Mouse (Mus musculus) forebrain, embryonic 13.5 days (tissue): ENCODE measurements around the gene Copg2. TPM values are rescaled to one million over a fixed set of nuclear protein-coding genes. Genes with fewer than 3 reads are reported as not detected.
A peak's percentile ranks its signal among the peaks of the same experiment; 100 is the strongest.

Experiments
- ATAC-seq: fragments of 200-750 bp; cut with Nextera tagmentation; 2 replicates; pipeline ENCODE4 v1.8.0; 2017
- H3K27ac ChIP-seq: fragments of 300-500 bp; sonication (generic); 2 replicates; pipeline ENCODE4 v1.5.1; 2015; ENCODE audit warnings: inconsistent platforms, mild to moderate bottlenecking, moderate library complexity
- H3K27me3 ChIP-seq: fragments of 300-500 bp; sonication (generic); 2 replicates; pipeline ENCODE4 v1.6.1; 2015; ENCODE audit warnings: mild to moderate bottlenecking, inconsistent platforms
- H3K36me3 ChIP-seq: fragments of 300-500 bp; sonication (generic); 2 replicates; pipeline ENCODE4 v1.6.1; 2015; ENCODE audit warnings: mild to moderate bottlenecking, inconsistent platforms; ENCODE audit not compliant: poor library complexity, severe bottlenecking
- H3K4me1 ChIP-seq: fragments of 300-500 bp; sonication (generic); 2 replicates; pipeline ENCODE4 v1.6.1; 2015; ENCODE audit warnings: inconsistent platforms
- H3K4me2 ChIP-seq: fragments of 300-500 bp; sonication (generic); 2 replicates; pipeline ENCODE4 v1.6.1; 2015; ENCODE audit warnings: inconsistent platforms, mild to moderate bottlenecking, moderate library complexity
- H3K4me3 ChIP-seq: fragments of 300-500 bp; sonication (generic); 2 replicates; pipeline ENCODE4 v1.5.1; 2015; ENCODE audit warnings: mild to moderate bottlenecking, inconsistent platforms
- H3K9ac ChIP-seq: fragments of 300-500 bp; sonication (generic); 2 replicates; pipeline ENCODE4 v1.6.1; 2015; ENCODE audit warnings: mild to moderate bottlenecking, inconsistent platforms
- H3K9me3 ChIP-seq: fragments of 300-500 bp; sonication (generic); replicated peaks from 2 replicates; pipeline ENCODE4 v1.6.1; 2016; ENCODE audit warnings: inconsistent platforms
- WGBS: fragments of 180-500 bp; shearing (Covaris S2); methylation state at CpG from one replicate; pipeline ENCODE4 v1.1.7; 2015; 5-methylcytosine and 5-hydroxymethylcytosine counted together
- polyA plus RNA-seq: library from polyadenylated mRNA; unstranded; fragments of >200 nt; fragmentation: Nextera tagmentation; extraction: Ambion mirVana; gene quantifications from 2 replicates; pipeline ENCODE4 v1.2.1, GENCODE M21; 2015

Copg2 gene
- polyA plus RNA-seq, 1 experiment from 2014 or later = 28.9 TPM

DNA sequence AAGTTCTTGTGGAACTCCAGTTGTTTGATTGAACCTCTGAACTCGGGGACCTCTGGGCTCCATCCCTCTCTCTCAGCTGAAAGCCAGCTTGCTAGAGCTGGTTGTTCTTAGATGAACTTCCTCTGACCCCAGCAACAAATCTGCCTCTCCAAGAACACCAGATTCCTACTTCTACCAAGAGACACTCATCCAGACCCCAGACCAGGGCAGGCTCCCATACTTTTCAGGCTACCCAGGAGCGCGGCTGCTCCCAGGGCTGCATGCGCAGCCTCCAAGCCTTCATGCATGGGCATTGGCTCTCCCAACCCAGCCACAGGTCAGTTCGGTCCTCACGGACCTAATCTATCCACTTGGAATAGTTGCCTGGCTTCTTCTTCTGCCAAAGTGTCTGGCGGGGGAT is 173.3 kb downstream of the Copg2 start, which contains the start of gene Mest:
Gene Mest (plus strand): TSS at position 217 of the 400 bp plus-strand sequence.
- no peaks in the 10 kb centered on the region for H3K9me3 ChIP-seq
- H3K36me3 ChIP-seq = no peaks in the 10 kb centered on the region
- H3K4me1 ChIP-seq = peaks cover 23% of the 10 kb centered on the region
- no peaks in the 10 kb centered on the region for H3K27me3 ChIP-seq
- ATAC-seq = no peak
- no peak within 1 kb of the TSS for H3K4me2 ChIP-seq
- 70% methylated on average over 7 of the region's 7 CpGs for WGBS
- peak within 1 kb of the TSS; percentile 76 for H3K27ac ChIP-seq
- no peak within 1 kb of the TSS for H3K4me3 ChIP-seq
- no peak within 1 kb of the TSS for H3K9ac ChIP-seq

DNA sequence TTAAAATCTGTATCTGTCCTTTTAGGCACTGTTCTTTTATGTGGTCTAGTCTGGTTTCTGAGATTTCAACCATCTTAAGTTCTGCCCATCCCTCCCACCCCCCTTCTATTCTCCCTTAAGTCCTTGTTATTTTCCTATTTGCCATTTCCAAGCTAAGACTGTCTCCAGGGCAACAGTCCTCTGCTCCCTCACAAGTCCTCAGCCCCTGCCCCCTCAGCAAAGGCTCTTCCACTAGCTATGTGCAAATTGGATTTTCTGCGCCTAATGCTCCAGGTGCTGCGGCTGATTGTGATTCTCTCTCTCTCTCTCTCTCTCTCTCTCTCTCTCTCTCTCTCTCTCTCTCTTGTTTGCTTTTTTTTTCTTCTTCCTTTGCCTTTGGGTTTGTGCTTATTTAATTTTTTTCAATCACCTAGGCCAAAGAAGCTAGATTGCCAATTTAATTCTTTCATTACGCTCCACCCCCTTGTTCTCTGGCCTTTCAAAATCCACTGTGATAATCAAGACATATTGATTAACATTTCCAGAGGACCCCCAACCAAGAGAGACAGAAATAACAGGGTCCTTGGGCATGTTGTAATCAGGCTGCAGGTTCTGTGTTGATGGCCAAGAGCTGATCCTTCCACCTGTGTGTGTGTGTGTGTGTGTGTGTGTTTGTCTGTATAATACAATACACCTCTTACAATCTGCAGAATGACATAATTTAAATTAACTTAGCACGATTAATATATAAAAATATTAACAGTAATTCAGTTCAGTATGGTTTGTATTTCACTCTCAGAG is 174.0 kb downstream of the Copg2 start:
- WGBS = 36% methylated on average over 4 of the region's 4 CpGs
- peak overlapping the region; percentile 76 for H3K27ac ChIP-seq
- H3K4me1 ChIP-seq = peaks cover 23% of the 10 kb centered on the region
- H3K4me3 ChIP-seq = no peak overlapping the region
- peak; percentile 81; the same call in 1 of the 2 replicates for ATAC-seq
- H3K4me2 ChIP-seq = no peak overlapping the region
- H3K36me3 ChIP-seq = no peaks in the 10 kb centered on the region
- H3K9ac ChIP-seq = no peak overlapping the region
- no peaks in the 10 kb centered on the region for H3K9me3 ChIP-seq
- H3K27me3 ChIP-seq = no peaks in the 10 kb centered on the region

DNA sequence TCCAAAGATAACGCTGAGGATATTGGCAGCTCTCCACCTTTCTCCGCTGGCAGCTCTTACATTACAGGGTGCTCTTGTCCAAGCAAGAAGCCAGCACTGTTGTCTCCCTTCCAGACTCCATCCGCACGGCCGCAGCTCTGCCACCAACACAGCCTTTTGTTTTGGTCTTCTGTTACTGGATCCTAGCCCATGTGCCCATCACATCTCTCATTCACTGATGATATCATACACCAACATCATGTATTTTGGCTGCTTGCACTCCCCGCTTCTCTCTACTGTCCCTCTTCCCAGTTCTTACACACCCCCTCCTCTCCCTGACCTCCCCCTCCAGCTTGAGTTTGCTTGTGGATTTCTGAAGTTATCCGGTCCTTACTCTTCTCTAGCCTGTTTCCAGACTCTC is 179.8 kb downstream of the Copg2 start:
- H3K4me3 ChIP-seq = no peak overlapping the region
- H3K36me3 ChIP-seq = no peaks in the 10 kb centered on the region
- H3K9me3 ChIP-seq = no peaks in the 10 kb centered on the region
- H3K4me1 ChIP-seq = peaks cover 27% of the 10 kb centered on the region
- no peak overlapping the region for H3K9ac ChIP-seq
- WGBS = 71% methylated on average over 7 of the region's 7 CpGs
- ATAC-seq = no peak
- no peaks in the 10 kb centered on the region for H3K27me3 ChIP-seq
- H3K4me2 ChIP-seq = no peak overlapping the region
- H3K27ac ChIP-seq = no peak overlapping the region; the same call in 1 of the 2 replicates

DNA sequence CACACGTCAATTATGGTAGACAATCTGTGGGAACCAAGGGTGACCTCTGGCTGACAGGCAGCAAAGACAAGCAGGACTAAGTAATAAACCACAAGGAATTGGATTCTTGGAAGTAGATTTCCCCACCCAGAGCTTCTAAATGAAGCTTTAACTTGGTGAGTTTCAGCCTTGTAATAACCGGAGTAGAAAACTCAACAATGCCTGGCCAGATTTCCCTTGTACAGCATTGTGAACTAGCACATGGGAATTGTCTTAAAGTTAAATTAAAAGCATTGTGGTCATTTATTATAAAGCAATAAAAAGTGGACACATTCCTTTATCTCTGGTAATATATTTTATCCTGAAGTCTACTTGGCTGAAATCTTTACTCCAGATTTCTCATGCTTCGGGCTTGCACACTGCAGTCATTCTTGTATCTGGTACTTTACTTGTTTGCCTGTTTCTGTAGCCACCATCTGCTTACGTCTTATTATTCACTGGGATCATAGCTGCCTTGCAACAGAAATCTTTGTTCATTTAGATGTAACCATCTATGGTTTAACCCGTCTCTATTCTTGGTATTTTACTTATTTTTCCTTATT is 181.6 kb downstream of the Copg2 start:
- H3K36me3 ChIP-seq = no peaks in the 10 kb centered on the region
- H3K4me2 ChIP-seq = no peak overlapping the region
- H3K4me1 ChIP-seq = peaks cover 31% of the 10 kb centered on the region
- no peaks in the 10 kb centered on the region for H3K27me3 ChIP-seq
- no peak for ATAC-seq
- H3K9ac ChIP-seq = no peak overlapping the region
- no peaks in the 10 kb centered on the region for H3K9me3 ChIP-seq
- no peak overlapping the region for H3K27ac ChIP-seq
- no peak overlapping the region for H3K4me3 ChIP-seq
- 75% methylated on average over 5 of the region's 5 CpGs for WGBS

DNA sequence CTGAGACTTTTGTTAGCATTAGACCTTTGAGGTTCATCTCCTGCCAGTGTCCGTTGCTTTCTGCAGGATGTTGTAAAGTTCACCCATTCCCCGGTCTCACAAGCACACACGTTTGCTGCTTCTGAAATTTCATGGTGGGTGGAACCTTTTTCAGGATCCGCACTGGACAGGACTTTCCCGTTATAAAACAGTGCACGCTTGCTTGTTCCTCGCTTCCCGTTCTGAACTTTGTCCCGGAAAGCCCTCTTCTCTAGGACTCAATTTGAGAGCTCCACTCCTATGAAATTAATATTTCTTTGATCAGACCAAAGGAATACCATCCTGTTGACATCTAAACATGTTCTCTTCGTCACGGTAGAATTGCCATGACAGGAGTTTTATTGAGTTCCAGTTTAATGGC is 182.7 kb downstream of the Copg2 start:
- peaks cover 41% of the 10 kb centered on the region for H3K4me1 ChIP-seq
- H3K4me3 ChIP-seq = no peak overlapping the region
- no peak overlapping the region for H3K4me2 ChIP-seq
- ATAC-seq = no peak
- H3K9me3 ChIP-seq = no peaks in the 10 kb centered on the region
- H3K27ac ChIP-seq = no peak overlapping the region
- H3K36me3 ChIP-seq = no peaks in the 10 kb centered on the region
- H3K27me3 ChIP-seq = no peaks in the 10 kb centered on the region
- WGBS = 88% methylated on average over 11 of the region's 11 CpGs
- H3K9ac ChIP-seq = no peak overlapping the region

DNA sequence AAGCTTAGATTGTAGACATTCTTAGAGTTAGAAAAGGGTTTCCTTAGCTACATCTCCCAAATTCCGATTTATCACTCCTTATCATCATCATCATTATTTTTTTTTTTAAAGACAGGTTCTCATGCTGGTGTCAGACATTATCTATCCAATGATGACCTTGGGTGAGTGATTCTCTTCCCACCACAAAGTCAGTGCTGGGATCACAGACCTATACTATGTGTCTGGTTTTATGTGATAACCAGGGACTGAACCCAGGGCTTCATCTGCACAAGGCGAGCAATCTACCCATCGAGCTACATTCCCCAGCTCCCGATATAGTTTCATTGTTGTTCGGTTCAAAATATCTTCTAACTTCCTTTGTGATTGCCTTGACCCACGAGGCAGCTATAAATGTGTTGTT is 183.1 kb downstream of the Copg2 start:
- no peak for ATAC-seq
- H3K27ac ChIP-seq = no peak overlapping the region
- 94% methylated on average over 6 of the region's 6 CpGs for WGBS

DNA sequence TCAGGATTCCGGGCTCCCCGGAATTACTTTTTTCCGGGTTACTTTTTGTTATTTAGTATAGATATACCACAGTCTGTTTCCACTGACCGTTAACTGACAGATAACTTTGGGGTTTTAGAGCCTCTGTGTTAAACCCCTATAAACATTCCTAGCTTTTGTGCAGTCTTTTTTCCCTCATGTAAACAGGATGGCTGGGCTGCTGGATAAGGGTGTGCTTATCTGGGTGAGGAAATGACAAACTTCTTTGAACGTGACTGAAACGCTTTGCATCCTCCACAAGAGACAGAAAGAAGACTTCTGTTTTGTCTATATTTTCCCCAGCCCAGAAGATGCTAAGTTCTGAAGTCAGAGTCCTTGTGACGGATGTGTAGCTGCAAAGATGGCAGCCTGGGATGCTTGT is 184.1 kb downstream of the Copg2 start:
- ATAC-seq = no peak
- Histone ChIP-seq H3K27me3 (no peaks in the 10 kb centered on the region), H3K9me3 (no peaks in the 10 kb centered on the region), H3K9ac (no peak overlapping the region), H3K27ac (no peak overlapping the region), H3K4me3 (no peak overlapping the region), H3K4me1 (peaks cover 41% of the 10 kb centered on the region), H3K4me2 (no peak overlapping the region), H3K36me3 (no peaks in the 10 kb centered on the region)
- WGBS = 69% methylated on average over 7 of the region's 7 CpGs

More for the DNA sequence above, 183.1 kb downstream of the Copg2 start:
- no peaks in the 10 kb centered on the region for H3K36me3 ChIP-seq
- no peak overlapping the region for H3K4me3 ChIP-seq
- H3K4me2 ChIP-seq = no peak overlapping the region
- peaks cover 41% of the 10 kb centered on the region for H3K4me1 ChIP-seq
- H3K9ac ChIP-seq = no peak overlapping the region
- H3K27me3 ChIP-seq = no peaks in the 10 kb centered on the region
- no peaks in the 10 kb centered on the region for H3K9me3 ChIP-seq

DNA sequence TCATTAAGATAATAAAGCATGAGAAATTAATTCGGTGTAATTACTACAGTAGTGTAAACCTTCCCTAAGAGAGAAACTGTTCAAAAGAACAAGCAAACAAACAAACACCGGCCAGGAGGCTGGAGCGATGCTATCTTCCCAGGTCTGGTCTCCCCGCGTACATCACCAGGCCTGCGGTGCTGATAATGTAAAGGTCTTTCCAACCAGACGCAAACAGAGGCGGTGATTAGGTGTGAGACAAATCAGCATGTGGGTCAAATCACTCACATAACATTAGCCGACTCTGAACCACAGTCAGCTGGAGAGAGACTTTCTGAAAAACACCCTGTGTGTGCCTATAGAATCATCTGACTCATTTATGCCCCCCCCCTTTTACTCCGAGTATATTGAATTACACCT is 185.2 kb downstream of the Copg2 start:
- H3K9me3 ChIP-seq = no peaks in the 10 kb centered on the region
- no peak overlapping the region for H3K4me3 ChIP-seq
- H3K27ac ChIP-seq = no peak overlapping the region
- no peaks in the 10 kb centered on the region for H3K27me3 ChIP-seq
- no peak for ATAC-seq
- H3K9ac ChIP-seq = no peak overlapping the region
- no peak overlapping the region for H3K4me2 ChIP-seq
- WGBS = 71% methylated on average over 10 of the region's 10 CpGs
- no peaks in the 10 kb centered on the region for H3K36me3 ChIP-seq
- H3K4me1 ChIP-seq = peaks cover 35% of the 10 kb centered on the region

DNA sequence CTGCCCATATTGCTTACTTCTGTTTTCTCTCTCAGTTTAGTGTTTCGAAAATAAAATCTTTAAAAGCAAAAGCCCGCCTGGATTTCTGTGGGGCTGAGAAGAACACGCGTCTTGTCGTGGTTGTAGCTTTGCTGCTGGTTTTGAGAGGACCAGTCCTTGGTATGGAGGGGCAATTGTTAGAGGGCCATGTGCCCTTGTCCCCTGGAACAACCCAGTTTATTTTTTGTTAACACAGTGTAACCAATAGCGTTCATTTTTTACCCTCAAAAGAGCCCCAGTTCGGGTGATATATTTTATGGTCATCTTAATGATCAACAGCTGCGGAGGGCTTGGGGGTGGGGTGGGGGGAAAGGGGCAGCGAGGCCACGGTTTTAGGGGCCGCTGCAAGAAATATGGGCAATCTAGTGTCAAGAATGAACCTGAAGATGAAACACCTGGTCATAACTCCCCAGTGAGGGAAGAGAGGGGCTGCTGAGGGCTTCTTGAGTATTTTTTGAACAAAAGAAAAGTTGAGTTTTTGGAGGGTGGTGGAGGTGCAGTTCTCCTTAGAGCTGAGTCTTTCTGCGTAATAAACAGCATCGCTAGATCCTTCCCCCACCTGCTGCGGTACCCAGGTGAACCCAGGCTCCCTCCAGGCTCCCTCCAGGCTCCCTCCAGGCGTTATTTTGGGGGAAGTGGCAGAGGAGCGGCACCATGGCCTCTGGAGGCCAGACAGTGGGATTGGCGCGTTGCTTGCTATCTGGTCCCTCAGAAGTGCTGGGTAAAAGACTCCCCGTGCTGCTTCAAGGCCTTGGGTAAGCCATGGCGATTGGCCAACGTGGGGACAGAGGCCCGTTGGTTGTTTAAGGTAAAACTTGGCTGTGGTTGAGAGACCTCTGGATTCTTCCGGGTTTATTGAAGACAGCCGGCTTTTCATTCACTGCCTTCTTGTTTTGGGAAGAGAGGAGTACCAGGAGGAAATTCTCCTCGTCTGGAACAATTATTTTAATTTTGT is 185.9 kb downstream of the Copg2 start:
- Histone ChIP-seq H3K9me3 (no peaks in the 10 kb centered on the region), H3K4me1 (peaks cover 30% of the 10 kb centered on the region), H3K9ac (no peak overlapping the region), H3K27me3 (no peaks in the 10 kb centered on the region), H3K4me3 (no peak overlapping the region), H3K36me3 (no peaks in the 10 kb centered on the region), H3K4me2 (no peak overlapping the region), H3K27ac (no peak overlapping the region)
- WGBS = 71% methylated on average over 25 of the region's 25 CpGs
- ATAC-seq = no peak

DNA sequence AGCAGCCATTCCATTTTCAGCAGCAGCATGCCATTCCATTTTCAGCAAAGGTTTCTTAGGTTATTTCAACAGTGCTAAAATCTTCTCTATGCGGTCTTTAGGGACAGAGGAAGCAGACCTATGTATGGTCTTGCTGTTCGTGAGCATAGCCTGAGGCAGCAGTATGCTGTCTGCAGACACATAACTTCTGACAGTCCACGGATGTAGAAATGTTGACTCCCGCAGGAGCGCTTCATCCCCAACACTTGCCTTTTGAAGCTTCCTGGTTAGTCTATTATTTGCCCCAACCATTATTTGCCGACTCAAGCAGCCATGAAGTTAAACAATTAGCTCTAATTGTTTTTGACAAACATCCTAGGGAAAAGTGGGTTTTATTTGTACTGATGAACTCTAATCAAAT is 187.5 kb downstream of the Copg2 start:
- WGBS = 14% methylated on average over 6 of the region's 6 CpGs
- Histone ChIP-seq H3K27ac (0 out of 2 replicates have a peak overlapping the region, but pooled peaks have one; percentile 4), H3K36me3 (no peaks in the 10 kb centered on the region), H3K4me1 (peaks cover 20% of the 10 kb centered on the region; the same call in 1 of the 2 replicates), H3K9me3 (no peaks in the 10 kb centered on the region), H3K9ac (no peak overlapping the region), H3K27me3 (no peaks in the 10 kb centered on the region), H3K4me3 (no peak overlapping the region), H3K4me2 (no peak overlapping the region)
- no peak for ATAC-seq

DNA sequence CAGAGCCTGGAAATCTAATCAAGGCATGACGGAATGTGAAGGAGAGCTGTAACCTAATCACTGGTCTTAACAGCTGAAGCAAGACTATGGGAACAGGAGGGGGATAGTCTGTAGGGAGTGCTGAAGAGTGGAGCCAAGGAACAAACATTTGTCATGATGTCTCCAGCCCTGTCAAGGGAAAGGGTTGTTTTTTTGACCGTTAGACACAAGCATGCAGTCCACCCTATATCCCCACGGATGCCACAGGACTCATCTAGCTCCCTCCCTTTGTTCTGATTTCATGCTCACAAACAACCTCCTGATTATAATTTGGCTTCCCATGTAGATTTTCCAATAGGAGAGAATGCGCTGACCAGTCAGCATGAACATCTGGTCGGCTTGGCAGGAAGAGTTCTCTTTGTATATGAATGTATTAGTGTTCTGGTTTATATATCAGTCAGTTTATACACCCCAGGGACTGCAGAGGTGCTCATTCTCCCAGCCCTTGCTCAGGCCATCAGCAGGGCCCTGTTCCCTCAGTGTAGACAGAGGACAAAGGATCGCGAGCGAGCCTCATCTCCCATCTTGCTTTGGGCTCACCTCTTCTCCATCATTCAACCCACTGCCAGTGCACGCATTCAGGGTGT is 192.5 kb downstream of the Copg2 start:
- no peaks in the 10 kb centered on the region for H3K9me3 ChIP-seq
- 98% methylated on average over 9 of the region's 9 CpGs for WGBS
- no peak for ATAC-seq
- H3K36me3 ChIP-seq = no peaks in the 10 kb centered on the region
- H3K27me3 ChIP-seq = no peaks in the 10 kb centered on the region
- no peak overlapping the region for H3K4me2 ChIP-seq
- no peak overlapping the region for H3K9ac ChIP-seq
- H3K4me1 ChIP-seq = peaks cover 2% of the 10 kb centered on the region; the same call in 1 of the 2 replicates
- no peak overlapping the region for H3K27ac ChIP-seq
- H3K4me3 ChIP-seq = no peak overlapping the region
